Mouse (Mus musculus) frontal cortex, postnatal 25 days (tissue): ENCODE results near the gene Ncstn.
A peak's percentile ranks its signal among the peaks of the same experiment; 100 is the strongest.

Experiments
- DNase-seq, 2 experiments: peaks; one replicate each; pipeline ENCODE4 v3.0.0; 2022; ENCODE audit warnings: low spot score in 2 of 2

The Ncstn gene

DNA sequence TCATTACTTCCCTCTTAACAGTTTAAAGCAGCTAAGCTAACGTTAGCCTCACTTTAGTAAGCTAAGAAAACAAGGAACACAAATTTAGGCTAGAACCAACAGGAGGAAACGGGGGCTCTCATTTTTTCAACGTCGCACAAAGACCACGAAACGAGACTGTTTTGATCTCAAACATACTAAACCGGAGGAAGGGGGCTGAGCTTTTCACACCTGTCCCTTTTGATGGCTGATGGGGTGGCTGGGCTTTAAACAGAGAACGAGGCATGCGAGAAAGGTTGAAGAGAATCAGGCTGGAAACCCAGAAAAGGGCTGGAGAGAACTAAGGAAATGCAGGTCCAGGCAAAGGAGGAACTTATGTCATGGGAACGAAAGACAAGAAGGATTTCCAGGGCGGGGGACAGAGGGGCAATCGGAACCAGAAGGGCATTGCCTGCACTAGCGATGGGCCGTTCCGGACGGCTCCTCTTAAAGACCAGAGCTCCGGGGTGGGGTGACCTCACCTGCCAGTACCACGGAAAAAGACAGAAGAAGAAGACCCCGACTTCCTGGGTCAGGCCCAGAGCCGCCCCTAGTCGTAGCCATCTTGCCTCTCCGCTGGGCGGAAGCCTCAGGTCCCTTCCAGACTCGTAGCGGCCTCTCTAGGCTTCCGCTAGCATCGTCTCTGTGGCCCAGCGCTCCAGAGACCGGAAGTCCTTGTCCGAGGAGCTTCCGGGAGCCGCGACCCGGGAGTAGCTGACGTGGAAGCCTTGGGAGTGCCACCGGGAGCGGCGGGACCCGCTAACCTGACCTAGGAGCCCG is at the start of gene Ncstn, which contains the start of gene Copa:
Ncstn (minus strand) TSS at position 695 of the 798 bp plus-strand sequence.
Copa (plus strand) TSS at position 429 of the 798 bp plus-strand sequence.
- DNase-seq = peak; percentile 86 to 91

DNA sequence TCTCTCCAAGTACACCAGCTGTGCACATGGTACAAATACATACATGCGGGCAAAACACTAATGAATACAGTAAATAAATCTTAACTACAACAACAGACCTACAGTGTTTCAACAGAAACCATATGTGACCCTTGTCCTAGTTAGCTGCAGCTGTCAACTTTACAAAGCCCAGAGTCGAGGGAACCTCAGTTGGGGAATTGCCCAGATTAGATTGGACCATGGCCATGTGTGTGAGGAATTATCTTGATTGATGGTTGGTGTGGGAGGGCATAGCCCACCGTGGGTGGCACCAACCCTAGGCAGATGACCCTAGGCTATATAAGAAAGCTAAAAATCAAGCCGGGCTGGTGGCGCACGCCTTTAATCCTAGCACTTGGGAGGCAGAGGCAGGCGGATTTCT is 49.7 kb upstream of the Ncstn start:
- DNase-seq = no peak

DNA sequence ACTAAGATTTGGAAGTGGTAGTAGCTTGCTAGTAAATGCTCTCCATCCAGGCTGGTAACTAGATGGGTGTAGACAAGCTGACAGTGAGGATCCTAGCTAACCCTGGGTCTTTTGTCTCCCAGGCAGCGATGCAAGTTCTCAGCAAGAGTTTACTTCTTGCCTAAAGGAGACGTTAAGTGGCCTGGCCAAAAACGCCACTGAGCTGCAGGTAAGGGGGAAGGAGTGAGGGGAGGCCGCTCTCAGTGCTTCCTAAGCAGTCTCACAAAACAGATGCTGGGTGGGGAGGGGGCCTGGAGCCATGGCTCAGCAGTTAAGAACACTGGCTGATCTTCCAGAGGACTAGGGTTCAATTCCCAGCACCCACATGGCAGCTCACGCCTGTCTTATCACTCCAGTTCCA is 47.2 kb upstream of the Ncstn start:
- no peak for DNase-seq

DNA sequence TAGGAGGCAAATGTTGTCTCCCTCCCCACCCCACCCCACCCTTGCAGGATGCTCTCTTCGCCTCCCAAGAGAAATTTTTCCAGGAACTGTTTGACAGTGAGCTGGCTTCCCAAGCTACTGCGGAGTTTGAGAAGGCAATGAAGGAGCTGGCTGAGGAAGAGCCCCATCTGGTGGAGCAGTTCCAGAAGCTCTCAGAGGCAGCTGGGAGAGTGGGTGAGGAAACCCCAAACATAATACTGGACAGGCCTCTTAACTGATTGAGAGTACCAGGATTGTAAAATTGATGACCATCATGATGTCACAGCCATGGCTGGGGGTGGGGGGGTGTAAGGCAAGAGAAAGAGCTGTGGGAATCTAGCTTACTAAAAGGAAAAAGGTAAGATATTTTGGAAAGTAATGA is 46.5 kb upstream of the Ncstn start:
- DNase-seq = no peak

DNA sequence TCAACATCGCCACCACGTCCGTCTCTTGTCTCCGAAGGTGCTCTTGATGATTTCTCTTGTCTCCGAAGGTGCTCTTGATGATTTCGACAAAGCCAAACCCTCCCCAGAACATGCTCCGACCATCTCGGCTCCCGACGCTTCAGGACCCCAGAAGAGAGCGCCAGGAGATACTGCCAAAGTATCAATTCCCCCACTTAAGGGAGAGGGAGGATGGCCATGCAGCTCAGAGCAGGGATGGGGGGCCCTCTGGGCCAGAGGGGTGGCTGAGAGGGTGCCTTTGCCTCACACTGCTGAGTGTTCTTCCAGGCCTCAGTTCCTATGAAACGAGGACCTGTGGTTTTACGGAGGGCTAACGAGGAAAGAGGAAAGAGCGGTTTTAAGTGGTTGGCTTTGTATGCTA is 46.0 kb upstream of the Ncstn start:
- no peak for DNase-seq

DNA sequence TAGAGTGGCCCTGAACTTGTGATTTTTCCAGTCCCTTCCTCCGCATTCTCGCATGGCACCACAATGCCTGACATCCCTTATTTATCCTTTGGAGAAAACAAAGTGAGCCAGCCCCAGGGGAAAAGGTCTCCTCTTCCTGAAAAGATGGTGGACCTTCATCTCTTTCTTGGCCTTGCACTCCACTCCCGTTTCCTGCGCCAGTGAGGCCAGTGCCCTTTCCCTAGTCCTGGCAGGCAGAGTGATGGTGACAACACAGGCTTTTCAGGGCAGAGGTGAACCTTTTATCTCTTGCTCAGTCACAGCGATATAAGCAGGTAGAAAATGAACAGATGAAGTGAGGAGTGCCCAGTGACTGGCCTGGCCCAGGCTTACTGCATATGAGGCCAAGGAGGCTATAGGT is 44.9 kb upstream of the Ncstn start:
- no peak for DNase-seq

DNA sequence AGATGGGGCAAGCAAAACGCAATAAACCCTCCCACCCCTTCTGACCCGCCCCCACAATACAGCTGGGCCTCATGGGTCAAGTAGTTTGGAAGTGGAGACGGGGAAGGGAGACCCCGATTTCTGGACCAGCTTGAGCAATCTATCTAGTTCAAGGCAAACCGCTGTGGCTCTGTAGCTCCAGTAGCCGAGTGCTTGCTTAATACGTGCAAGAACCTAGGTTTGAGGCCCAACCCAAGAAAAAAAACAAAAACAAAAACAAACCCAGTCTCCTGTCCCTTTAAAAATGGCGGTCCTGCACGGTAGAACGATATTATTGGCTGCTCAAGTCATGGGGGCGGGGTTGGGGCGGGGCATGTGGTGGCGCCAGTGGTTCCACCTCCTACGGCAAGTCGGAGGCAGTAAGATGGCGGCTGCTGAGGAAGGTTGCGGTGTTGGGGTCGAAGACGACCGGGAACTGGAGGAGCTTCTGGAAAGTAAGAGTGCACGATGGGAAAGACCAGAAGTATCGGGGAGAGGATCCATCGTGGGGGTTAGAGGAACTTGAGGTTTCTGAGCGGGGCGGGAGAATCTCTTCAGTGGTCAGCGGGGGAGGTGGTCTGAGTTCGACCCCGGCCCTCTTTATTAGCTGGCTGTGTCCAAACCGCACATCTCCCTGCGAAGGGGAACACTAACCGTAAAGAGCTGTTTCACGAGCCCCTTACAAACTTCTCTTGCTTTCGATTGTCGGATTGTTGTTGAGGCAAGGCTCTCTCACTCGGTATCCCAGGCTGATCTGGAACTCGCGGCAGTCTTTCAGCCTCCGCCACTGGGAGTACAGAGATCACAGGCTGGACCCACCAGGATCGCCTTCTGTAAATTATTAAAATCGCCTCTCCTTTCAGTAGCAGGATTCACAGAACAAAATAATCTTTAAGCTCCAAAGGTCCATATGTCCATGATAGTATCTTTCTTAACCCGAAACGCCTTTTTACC is 44.1 kb upstream of the Ncstn start, which contains the start of gene Pex19:
Pex19 (plus strand) TSS at position 380 of the 972 bp plus-strand sequence.
- peak; percentile 41 to 56 for DNase-seq

DNA sequence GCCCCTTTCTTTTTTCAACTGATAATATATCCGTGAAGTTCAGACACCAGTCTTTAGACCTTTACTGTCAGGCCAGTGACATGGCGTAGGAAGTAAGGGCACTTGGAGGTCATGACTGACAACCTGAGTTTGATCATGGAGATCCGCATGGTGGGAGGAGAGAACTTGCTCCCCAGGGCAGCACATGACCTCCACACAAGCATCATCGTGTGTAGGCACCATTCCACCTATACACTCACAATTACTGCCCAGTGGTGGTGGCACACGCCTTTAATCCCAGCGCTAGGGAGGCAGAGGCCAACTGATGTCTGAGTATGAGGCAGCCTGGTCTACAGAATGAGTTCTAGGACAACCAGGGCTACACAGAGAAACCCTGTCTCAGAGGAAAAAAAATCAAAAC is 42.0 kb upstream of the Ncstn start:
- DNase-seq = no peak

DNA sequence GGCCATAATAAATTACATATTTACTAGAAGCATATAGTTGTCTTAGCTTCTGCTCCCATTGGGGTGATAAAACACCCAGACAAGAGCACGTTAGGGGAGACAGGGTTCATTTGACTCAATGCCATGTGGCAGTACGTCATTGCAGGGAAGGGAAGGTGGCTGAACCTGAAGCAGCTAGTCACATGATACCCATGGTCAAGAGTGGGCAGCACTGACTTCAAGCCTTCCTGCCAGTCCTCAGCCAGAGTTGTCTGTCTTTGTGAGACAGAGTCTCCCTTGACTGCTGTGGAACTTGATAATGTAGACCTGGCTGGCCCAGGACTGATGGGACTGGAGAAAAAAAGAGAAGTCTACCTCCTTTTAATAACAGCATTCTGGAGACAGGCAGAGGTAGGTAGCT is 40.1 kb upstream of the Ncstn start:
- DNase-seq = no peak

DNA sequence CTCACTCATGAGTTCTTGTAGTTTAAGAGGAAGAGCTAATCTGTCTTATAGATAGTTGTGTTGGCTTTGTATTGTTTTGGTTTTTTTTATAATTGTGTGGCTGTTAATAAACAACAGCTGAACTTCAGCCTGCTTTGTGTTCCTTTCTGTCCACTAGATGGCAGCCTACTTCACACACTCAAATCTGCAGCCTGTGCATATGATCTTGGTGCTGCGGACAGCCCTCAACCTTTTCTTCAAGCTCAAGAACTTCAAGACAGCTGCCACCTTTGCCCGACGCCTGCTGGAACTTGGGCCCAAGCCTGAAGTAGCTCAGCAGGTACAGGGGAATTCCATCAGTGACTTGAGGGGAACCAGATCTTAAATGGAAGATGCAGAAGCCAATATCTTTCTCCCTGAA is 37.1 kb upstream of the Ncstn start:
- no peak for DNase-seq

DNA sequence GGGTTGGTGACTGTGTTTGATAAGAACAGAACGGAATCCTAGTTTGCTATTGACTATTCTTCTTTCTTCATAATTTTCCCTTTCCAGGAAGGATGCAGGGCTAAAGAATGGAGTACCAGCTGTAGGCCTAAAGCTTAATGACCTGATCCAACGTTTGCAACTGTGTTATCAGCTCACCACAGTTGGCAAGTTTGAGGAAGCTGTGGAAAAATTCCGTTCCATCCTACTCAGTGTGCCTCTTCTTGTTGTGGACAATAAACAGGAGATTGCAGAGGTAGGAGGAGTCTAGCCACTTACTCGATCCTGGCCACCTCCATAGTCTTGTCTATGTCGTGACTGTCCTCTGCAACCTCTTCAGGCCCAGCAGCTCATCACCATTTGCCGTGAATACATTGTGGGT is 36.5 kb upstream of the Ncstn start:
- DNase-seq = no peak

DNA sequence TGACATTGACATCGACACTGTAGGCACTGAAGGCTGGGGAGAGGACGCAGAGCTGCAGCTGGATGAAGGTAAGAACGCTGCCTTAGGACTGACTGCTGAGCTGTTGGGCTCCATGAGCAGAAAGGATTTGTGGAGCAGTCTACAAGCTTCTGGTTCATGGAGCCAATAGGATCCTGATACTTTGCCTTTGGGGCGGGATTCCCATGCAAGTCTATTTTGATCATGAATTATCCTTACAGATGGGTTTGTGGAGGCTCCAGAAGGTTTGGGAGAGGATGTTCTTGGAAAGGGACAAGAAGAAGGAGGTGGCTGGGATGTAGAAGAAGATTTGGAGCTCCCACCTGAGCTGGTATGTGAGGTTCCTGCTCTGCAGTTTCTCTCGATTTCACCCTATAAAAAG is 34.4 kb upstream of the Ncstn start:
- DNase-seq = no peak

DNA sequence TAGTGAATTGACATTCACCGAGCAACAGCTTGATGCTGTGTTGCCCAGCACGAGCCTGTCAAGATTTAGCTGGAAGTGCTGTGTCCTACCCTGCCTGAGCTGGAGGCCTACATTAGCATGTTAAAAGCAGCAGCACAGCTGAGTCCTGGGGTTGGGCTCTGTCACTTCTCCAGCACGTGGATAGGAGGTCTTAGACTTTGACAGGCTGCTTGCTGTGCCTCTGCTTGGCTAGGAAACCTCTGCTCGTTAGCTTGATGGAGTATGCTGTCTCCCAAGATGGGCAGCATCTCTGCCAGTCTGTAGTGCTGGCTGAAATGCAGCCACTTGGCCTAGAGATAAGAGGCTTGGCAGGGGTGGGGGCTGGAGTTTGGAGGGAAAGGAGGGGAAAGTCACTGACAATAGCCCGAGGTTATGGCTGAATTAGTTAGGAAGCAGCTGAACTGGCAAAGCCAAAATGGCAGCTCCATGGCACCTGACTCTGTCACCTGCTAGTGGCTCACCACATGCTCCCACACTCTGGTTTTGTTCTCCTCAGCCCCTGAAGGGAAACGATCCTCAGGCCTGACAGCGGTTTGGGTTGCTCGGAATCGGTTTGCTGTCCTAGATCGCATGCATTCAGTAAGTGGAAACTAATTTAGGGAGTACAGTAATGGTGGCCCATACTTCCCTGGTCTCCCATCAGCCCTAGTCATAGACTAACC is 25.3 kb upstream of the Ncstn start:
- no peak for DNase-seq

DNA sequence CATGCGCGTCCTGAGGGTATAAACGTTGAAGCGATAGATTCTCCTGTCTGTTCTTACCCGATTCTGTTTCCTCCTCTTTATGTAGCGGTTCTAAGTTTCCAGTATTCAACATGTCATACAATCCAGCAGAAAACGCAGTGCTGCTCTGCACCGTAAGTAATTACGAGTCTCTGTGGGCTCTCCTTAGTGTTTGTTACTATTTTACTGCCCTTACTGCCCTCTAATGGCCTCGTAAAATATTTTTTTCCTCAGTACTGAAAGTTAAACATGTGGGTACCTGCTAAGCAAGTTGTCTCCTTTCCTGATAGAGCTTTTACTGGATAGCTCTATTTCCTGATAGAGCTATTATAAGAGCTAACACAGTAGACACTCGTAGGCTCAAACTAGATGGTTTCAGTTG is 22.5 kb upstream of the Ncstn start:
- DNase-seq = no peak

DNA sequence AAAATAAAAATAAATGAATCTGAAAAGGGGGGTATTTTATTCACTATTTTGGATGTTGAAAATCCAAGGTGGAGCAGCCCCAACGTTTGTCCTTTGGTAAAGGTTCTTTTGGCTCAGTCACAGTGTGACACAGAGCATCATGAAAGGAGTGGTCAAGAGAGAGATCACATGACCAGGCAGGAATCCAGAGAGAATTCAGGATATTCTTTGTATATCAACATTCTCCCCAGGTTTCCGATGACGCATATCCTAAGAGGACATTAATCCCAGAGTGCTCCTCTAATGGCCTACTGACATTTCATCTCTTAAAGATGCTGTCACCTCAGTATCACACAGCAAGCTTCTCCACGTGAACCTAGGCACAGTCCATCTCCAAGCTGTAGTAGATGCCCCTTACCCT is 21.0 kb upstream of the Ncstn start:
- DNase-seq = no peak

DNA sequence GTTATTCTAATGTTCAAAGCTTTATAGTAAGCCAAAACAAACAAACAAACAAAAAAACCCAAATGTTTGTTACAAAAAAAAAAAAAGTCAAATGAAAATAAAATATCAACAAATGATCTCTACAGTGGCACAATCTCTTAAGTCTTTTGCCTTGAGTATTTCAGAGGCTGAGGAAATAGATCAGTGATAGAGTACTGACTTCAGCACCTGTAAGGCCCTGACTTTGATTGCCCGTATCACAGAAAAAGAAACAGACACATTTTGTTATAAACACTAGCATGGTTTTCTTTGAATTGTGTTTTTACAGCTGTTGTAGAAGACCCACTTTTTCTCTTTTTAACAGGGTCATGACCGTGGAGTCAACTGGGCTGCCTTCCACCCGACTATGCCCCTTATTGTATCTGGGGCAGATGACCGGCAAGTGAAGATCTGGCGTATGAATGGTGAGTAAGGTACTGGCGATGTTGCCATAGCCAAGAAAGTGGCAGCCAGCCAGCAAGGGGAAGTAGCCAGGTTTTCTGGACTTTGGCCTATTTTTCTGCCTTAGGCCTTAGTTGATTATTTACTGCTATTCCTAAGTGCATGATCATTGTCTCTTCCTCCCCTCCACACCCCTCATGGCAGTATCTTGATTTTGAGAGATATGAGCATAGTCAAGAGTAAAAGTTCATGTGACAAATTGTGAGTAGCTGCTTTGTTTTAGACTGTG is 16.9 kb upstream of the Ncstn start:
- DNase-seq = no peak

DNA sequence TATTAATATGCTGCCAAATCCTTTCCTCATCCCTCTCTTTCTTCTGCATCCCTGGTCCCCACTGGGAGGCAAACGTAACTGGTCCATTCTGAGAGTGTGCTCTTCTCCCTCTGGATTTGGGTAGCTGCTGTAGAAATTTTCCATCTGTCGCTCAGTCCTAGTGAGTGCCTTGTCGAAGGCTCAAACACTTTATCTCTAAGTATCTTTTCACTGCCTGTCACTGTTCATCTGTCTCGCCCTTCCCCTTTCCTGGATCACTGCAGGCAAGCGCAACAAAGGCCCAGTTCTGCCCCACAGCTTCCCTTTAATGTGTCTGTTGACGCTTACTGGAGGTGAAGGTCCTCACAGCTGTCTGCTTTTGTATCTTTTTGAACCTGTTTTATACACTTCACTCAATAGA is 12.6 kb upstream of the Ncstn start:
- no peak for DNase-seq

DNA sequence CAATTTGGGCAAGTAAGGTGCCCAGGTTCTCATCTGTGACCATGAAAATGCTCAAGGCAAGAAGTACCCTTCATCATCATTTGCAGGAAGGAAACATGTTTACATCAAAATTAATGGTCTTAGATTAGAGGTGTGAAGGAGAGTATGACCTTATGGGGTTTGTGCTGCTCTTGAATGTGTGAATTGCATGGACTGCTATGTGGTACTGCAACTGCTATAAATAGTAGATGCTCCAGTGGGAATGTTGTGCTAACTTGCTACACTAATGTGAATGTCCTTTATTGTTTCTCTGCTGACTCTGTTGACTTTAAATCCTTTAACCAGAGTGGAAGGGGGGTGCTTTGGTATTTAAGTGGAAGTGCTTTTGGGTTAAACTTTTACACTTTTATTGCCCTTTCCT is 11.7 kb upstream of the Ncstn start:
- no peak for DNase-seq

DNA sequence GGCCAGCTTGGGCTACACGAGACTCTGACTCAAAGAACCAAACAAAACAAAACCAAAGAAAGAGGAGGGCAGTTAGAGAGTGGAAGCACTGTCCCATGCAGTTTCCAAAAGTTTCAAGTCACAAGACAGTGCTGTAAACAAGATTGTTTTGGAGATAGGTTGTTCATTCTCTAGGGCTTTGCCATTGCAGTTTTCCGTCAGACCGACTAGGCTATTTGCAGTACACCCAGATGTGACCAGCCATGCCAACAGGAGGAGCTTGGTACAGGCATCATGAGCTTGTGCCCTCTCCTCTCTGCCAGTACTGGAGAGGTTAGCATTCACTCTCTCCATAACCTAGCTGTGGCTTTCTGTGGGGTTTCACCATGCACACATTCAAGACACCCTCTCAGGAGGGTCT is 10.9 kb upstream of the Ncstn start:
- no peak for DNase-seq

DNA sequence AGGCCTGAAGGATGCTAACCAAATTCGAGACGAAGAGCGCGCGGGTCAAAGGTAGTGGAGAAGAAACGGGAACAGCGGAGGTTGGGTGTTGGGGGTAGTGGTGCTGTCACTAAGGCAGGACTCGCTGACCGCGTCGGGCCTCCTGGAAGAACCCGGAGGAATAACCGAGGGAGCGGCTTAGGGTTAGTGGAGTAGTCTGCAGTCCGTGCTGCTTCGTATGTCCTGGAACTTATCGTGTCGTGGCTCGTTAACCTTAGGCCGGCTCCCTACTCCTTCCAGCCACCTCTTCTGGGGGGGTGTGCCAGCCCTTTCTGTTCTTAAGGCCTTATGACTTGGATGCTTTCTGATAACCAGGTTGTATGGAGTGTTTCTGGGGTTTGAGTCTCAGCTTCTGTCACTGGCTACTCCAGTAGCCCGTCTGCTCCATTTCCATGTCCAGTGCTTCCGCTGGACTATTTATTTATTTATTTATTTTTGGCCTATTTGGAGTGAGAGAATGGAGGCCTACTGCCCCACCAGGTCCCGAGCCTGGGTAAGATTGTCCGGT is 377 bp upstream of the Ncstn start:
- no peak for DNase-seq

DNA sequence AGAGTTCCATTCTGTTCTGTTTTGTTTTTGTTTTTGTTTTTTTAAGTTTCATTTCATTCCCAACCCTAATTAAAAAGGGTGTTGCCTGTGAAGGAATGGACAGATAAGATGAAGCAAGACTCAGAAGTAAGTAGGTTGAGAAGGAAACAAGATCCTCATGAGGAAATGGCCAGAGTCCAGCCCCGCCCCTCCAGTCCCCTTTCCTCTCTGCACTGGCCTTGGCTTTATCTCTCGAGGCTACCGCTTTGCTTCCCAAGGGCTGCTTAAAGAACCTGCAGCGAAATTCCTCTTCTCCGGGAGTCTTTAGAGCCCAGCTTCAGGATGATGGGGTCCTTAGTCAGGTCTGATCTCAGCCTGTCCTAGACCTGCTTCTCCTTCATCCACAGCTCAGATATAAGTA is 4.6 kb downstream of the Ncstn start:
- no peak for DNase-seq
